Mouse (Mus musculus): ENCODE data around the gene Dnah2. TPM values are rescaled to one million over a fixed set of nuclear protein-coding genes. Genes with fewer than 3 reads are reported as not detected.

The Dnah2 gene
- total RNA-seq, 1 experiment, result 0.98 TPM

GRCm38 (mm10) chr11:69581147-69581688, 32.3 kb upstream of the Dnah2 start:
- H3K9me3 ChIP-seq (ENCODE audit: control insufficient read depth, insufficient read depth, low read depth, low read length), result no peaks in the 10 kb centered on the region
- TF ChIP-seq HCFC1 (IDR thresholded peaks at IDR 0.05; ENCODE audit: borderline replicate concordance, insufficient read depth, low read length), result 0 out of 2 replicates have a peak, but pooled peaks have one; percentile 42
- TF ChIP-seq MAFK (IDR thresholded peaks at IDR 0.05; ENCODE audit: insufficient read depth, low read depth, low read length), result no peak; the same call in 1 of the 2 replicates
- in situ Hi-C loops (cut with MboI; ENCODE audit: low sequenced_read_pairs in 2 of 2, unreplicated experiment in 2 of 2), result no loop called here

GRCm38 (mm10) chr11:69580572-69581146, 31.7 kb upstream of the Dnah2 start:
- Histone ChIP-seq H3K4me1 (ENCODE audit: control insufficient read depth in 2 of 2, insufficient read depth in 2 of 2, low read length in 2 of 2, poor library complexity in 1 of 2) (peaks cover 9 to 20% of the 10 kb centered on the region in 2 experiments), H3K9ac (ENCODE audit: insufficient read depth, low read depth, low read length, poor library complexity, severe bottlenecking) (peak overlapping the region; percentile 98), H3K27ac (ENCODE audit: insufficient read depth, low read depth, low read length, poor library complexity, severe bottlenecking) (peak overlapping the region; percentile 99), H3K4me3 (ENCODE audit: insufficient read depth in 1 of 2, low read depth in 1 of 2, low read length in 2 of 2, poor library complexity in 1 of 2, severe bottlenecking in 1 of 2) (peak overlapping the region; percentile 90 to 97), H3K9me3 (ENCODE audit: control insufficient read depth, insufficient read depth, low read depth, low read length) (no peaks in the 10 kb centered on the region), H3K36me3 (ENCODE audit: control insufficient read depth, insufficient read depth, low read length, poor library complexity, severe bottlenecking) (peaks cover 18% of the 10 kb centered on the region)
- in situ Hi-C loops (cut with MboI; ENCODE audit: low sequenced_read_pairs in 2 of 2, unreplicated experiment in 2 of 2), result no loop called here
- no peak for DNase-seq (ENCODE audit: low read depth, low spot score)
- TF ChIP-seq ZC3H11A (IDR thresholded peaks at IDR 0.05; ENCODE audit: borderline replicate concordance, low read depth, low read length), result no peak
- 0 out of 2 replicates have a peak, but pooled peaks have one; percentile 10 for TF ChIP-seq ZNF384 (IDR thresholded peaks at IDR 0.05; ENCODE audit: low read depth, low read length)

More at GRCm38 (mm10) chr11:69581147-69581688, 32.3 kb upstream of the Dnah2 start:
- Histone ChIP-seq H3K36me3 (ENCODE audit: control insufficient read depth, insufficient read depth, low read length, poor library complexity, severe bottlenecking) (peaks cover 15% of the 10 kb centered on the region), H3K9ac (ENCODE audit: insufficient read depth, low read depth, low read length, poor library complexity, severe bottlenecking) (peak overlapping the region; percentile 98), H3K27ac (ENCODE audit: insufficient read depth, low read depth, low read length, poor library complexity, severe bottlenecking) (peak overlapping the region; percentile 99), H3K4me3 (ENCODE audit: insufficient read depth in 1 of 2, low read depth in 1 of 2, low read length in 2 of 2, poor library complexity in 1 of 2, severe bottlenecking in 1 of 2) (peak overlapping the region; percentile 90 to 97), H3K4me1 (ENCODE audit: control insufficient read depth in 2 of 2, insufficient read depth in 2 of 2, low read length in 2 of 2, poor library complexity in 1 of 2) (peaks cover 9 to 25% of the 10 kb centered on the region in 2 experiments)
- peak; percentile 94 for DNase-seq (ENCODE audit: low read depth, low spot score)

GRCm38 (mm10) chr11:69580091-69580514, 31.2 kb upstream of the Dnah2 start, which contains the start of the genes Wrap53 and Trp53:
Gene Wrap53 (minus strand): TSS chr11:69580255.
Gene Trp53 (plus strand): TSS chr11:69580359.
- Histone ChIP-seq H3K27ac (ENCODE audit: insufficient read depth, low read depth, low read length, poor library complexity, severe bottlenecking) (peak within 1 kb of the TSS; percentile 99), H3K9me3 (ENCODE audit: control insufficient read depth, insufficient read depth, low read depth, low read length) (no peaks in the 10 kb centered on the region), H3K9ac (ENCODE audit: insufficient read depth, low read depth, low read length, poor library complexity, severe bottlenecking) (peak within 1 kb of the TSS; percentile 98), H3K4me3 (ENCODE audit: insufficient read depth in 1 of 2, low read depth in 1 of 2, low read length in 2 of 2, poor library complexity in 1 of 2, severe bottlenecking in 1 of 2) (peak within 1 kb of the TSS; percentile 90 to 97), H3K36me3 (ENCODE audit: control insufficient read depth, insufficient read depth, low read length, poor library complexity, severe bottlenecking) (peaks cover 22% of the 10 kb centered on the region), H3K4me1 (ENCODE audit: control insufficient read depth in 2 of 2, insufficient read depth in 2 of 2, low read length in 2 of 2, poor library complexity in 1 of 2) (peaks cover 9 to 19% of the 10 kb centered on the region in 2 experiments)
- DNase-seq (ENCODE audit: low read depth, low spot score), result peak; percentile 89
- in situ Hi-C loops (cut with MboI; ENCODE audit: low sequenced_read_pairs in 2 of 2, unreplicated experiment in 2 of 2), result no loop called here
- TF ChIP-seq CHD2 (IDR thresholded peaks at IDR 0.05; ENCODE audit: low read depth, low read length) (peak; percentile 91), HCFC1 (IDR thresholded peaks at IDR 0.05; ENCODE audit: borderline replicate concordance, insufficient read depth, low read length) (peak; percentile 91), ZC3H11A (IDR thresholded peaks at IDR 0.05; ENCODE audit: borderline replicate concordance, low read depth, low read length) (no peak), ZNF384 (IDR thresholded peaks at IDR 0.05; ENCODE audit: low read depth, low read length) (no peak), MAFK (IDR thresholded peaks at IDR 0.05; ENCODE audit: insufficient read depth, low read depth, low read length) (0 out of 2 replicates have a peak, but pooled peaks have one; percentile 16)

- TF ChIP-seq MAFK (IDR thresholded peaks at IDR 0.05; ENCODE audit: insufficient read depth, low read depth, low read length), result no peak
- peak; percentile 71 for TF ChIP-seq ZNF384 (IDR thresholded peaks at IDR 0.05; ENCODE audit: low read depth, low read length)
- TF ChIP-seq HCFC1 (IDR thresholded peaks at IDR 0.05; ENCODE audit: borderline replicate concordance, insufficient read depth, low read length), result peak; percentile 98
- peak; percentile 96 for TF ChIP-seq CHD2 (IDR thresholded peaks at IDR 0.05; ENCODE audit: low read depth, low read length)
- in situ Hi-C loops (cut with MboI; ENCODE audit: low sequenced_read_pairs in 2 of 2, unreplicated experiment in 2 of 2), result no loop called here
- peak overlapping the region; percentile 88 for H3K9ac ChIP-seq (ENCODE audit: insufficient read depth, low read depth, low read length, poor library complexity, severe bottlenecking)
- peak; percentile 98 for DNase-seq (ENCODE audit: low read depth, low spot score)
- no peaks in the 10 kb centered on the region for H3K9me3 ChIP-seq (ENCODE audit: control insufficient read depth, insufficient read depth, low read depth, low read length)
- peaks cover 6 to 17% of the 10 kb centered on the region in 2 experiments for H3K4me1 ChIP-seq (ENCODE audit: control insufficient read depth in 2 of 2, insufficient read depth in 2 of 2, low read length in 2 of 2, poor library complexity in 1 of 2)
- H3K27ac ChIP-seq (ENCODE audit: insufficient read depth, low read depth, low read length, poor library complexity, severe bottlenecking), result peak overlapping the region; percentile 70
- peaks cover 27% of the 10 kb centered on the region for H3K36me3 ChIP-seq (ENCODE audit: control insufficient read depth, insufficient read depth, low read length, poor library complexity, severe bottlenecking)
- H3K4me3 ChIP-seq (ENCODE audit: insufficient read depth in 1 of 2, low read depth in 1 of 2, low read length in 2 of 2, poor library complexity in 1 of 2, severe bottlenecking in 1 of 2), result peak overlapping the region; percentile 90 to 97
Observed at GRCm38 (mm10) chr11:69579128-69580017, 30.5 kb upstream of the Dnah2 start.
